Mouse (Mus musculus) small intestine, adult 2 months (tissue): ENCODE measurements at regions not wholly inside any gene's neighbourhood (a gene's known extent, or its start where the extent isn't known, plus 50 kb on each side); places are given as distances from the start of the nearest gene placed in this dataset.

Source experiments
- H3K27ac ChIP-seq: fragments of 200-500 bp; 2 replicates; pipeline ENCODE4 v1.5.1; 2012; ENCODE audit warnings: low read depth, low read length, control low read depth, inconsistent platforms; ENCODE audit not compliant: insufficient read depth
- H3K27me3 ChIP-seq: fragments of 200-500 bp; 2 replicates; pipeline ENCODE4 v1.6.1; 2012; ENCODE audit warnings: mild to moderate bottlenecking, moderate library complexity, low read length, inconsistent platforms; ENCODE audit not compliant: control insufficient read depth, insufficient read depth
- H3K36me3 ChIP-seq: fragments of 200-500 bp; 2 replicates; pipeline ENCODE4 v1.6.1; 2012; ENCODE audit warnings: mild to moderate bottlenecking, low read length, control low read depth, inconsistent platforms; ENCODE audit not compliant: control insufficient read depth, insufficient read depth
- H3K4me1 ChIP-seq: fragments of 200-500 bp; 2 replicates; pipeline ENCODE4 v1.6.1; 2012; ENCODE audit warnings: low read length, inconsistent platforms, mixed read lengths; ENCODE audit not compliant: control insufficient read depth, insufficient read depth, insufficient read length
- H3K4me3 ChIP-seq: fragments of 200-500 bp; 2 replicates; pipeline ENCODE4 v1.5.1; 2012; ENCODE audit warnings: low read depth, mild to moderate bottlenecking, control low read depth, inconsistent platforms, low read length, moderate library complexity
- CTCF ChIP-seq: fragments of 200-500 bp; IDR thresholded peaks from 2 replicates; pipeline ENCODE4 v1.5.1; 2012; ENCODE audit warnings: low read depth, mild to moderate bottlenecking, control low read depth, inconsistent platforms, low read length, moderate library complexity, mixed read lengths; ENCODE audit not compliant: insufficient replicate concordance, insufficient read length; ENCODE audit errors: extremely low read depth
- POLR2A ChIP-seq: fragments of 200-500 bp; IDR thresholded peaks from 2 replicates; pipeline ENCODE4 v1.6.1; 2012; ENCODE audit warnings: low read depth, mild to moderate bottlenecking, control low read depth, inconsistent platforms, low read length, moderate library complexity
- WGBS: fragments of 180-500 bp; shearing (Covaris S2); methylation state at CpG from one replicate; pipeline ENCODE4 v1.1.7; 2018; 5-methylcytosine and 5-hydroxymethylcytosine counted together

- Histone ChIP-seq H3K27ac (no peak overlapping the region), H3K27me3 (no peaks in the 10 kb centered on the region; the same call in 1 of the 2 replicates), H3K36me3 (no peaks in the 10 kb centered on the region), H3K4me1 (no peaks in the 10 kb centered on the region), H3K4me3 (no peak overlapping the region)
- TF ChIP-seq CTCF = no peak
- no peak for TF ChIP-seq POLR2A
- 41% methylated on average over 6 of the region's 6 CpGs for WGBS
Observed at GRCm38 (mm10) chr15:52095629-52096190, 1789.0 kb upstream of the Gm7489 start.

- Histone ChIP-seq H3K4me3 (no peak overlapping the region), H3K36me3 (no peaks in the 10 kb centered on the region), H3K27me3 (no peaks in the 10 kb centered on the region), H3K4me1 (no peaks in the 10 kb centered on the region), H3K27ac (no peak overlapping the region)
- TF ChIP-seq POLR2A (no peak), CTCF (no peak)
- 90% methylated on average over 2 of the region's 2 CpGs for WGBS
Observed at GRCm38 (mm10) chr15:52108761-52109160, 1775.9 kb upstream of the Gm7489 start.

- no peaks in the 10 kb centered on the region for H3K36me3 ChIP-seq
- 28% methylated on average over 2 of the region's 2 CpGs for WGBS
- no peak overlapping the region for H3K27ac ChIP-seq
- no peaks in the 10 kb centered on the region for H3K27me3 ChIP-seq
- TF ChIP-seq POLR2A (no peak), CTCF (no peak)
- no peak overlapping the region for H3K4me3 ChIP-seq
- H3K4me1 ChIP-seq = no peaks in the 10 kb centered on the region
Observed at GRCm38 (mm10) chr15:52114368-52115036, 1770.2 kb upstream of the Gm7489 start.

GRCm38 (mm10) chr15:52136693-52137092 is 1748.0 kb upstream of the Gm7489 start:
- TF ChIP-seq CTCF = no peak
- no peak for TF ChIP-seq POLR2A
- Histone ChIP-seq H3K27me3 (no peaks in the 10 kb centered on the region), H3K4me1 (no peaks in the 10 kb centered on the region), H3K4me3 (no peak overlapping the region), H3K36me3 (no peaks in the 10 kb centered on the region), H3K27ac (no peak overlapping the region)
- 67% methylated on average over 3 of the region's 3 CpGs for WGBS

GRCm38 (mm10) chr15:52153421-52153820 is 1731.3 kb upstream of the Gm7489 start:
- Histone ChIP-seq H3K4me1 (no peaks in the 10 kb centered on the region), H3K27me3 (no peaks in the 10 kb centered on the region), H3K4me3 (no peak overlapping the region), H3K36me3 (no peaks in the 10 kb centered on the region), H3K27ac (no peak overlapping the region)
- TF ChIP-seq POLR2A (no peak), CTCF (peak; percentile 35; the same call in 1 of the 2 replicates)
- WGBS = 34% methylated on average over 5 of the region's 5 CpGs

- 61% methylated on average over 1 of the region's 1 CpGs for WGBS
- H3K36me3 ChIP-seq = no peaks in the 10 kb centered on the region
- H3K4me3 ChIP-seq = no peak overlapping the region
Observed at GRCm38 (mm10) chr15:52155784-52156183, 1728.9 kb upstream of the Gm7489 start.

GRCm38 (mm10) chr15:52156779-52157178 is 1727.9 kb upstream of the Gm7489 start:
- no peak overlapping the region for H3K27ac ChIP-seq
- H3K4me1 ChIP-seq = no peaks in the 10 kb centered on the region
- H3K4me3 ChIP-seq = no peak overlapping the region
- no peaks in the 10 kb centered on the region for H3K27me3 ChIP-seq
- TF ChIP-seq CTCF (no peak), POLR2A (no peak)
- no peaks in the 10 kb centered on the region for H3K36me3 ChIP-seq
- WGBS = 52% methylated on average over 4 of the region's 4 CpGs

More at GRCm38 (mm10) chr15:52155784-52156183, 1728.9 kb upstream of the Gm7489 start:
- H3K27me3 ChIP-seq = no peaks in the 10 kb centered on the region
- no peak overlapping the region for H3K27ac ChIP-seq
- no peaks in the 10 kb centered on the region for H3K4me1 ChIP-seq
- no peak for TF ChIP-seq CTCF
- no peak for TF ChIP-seq POLR2A
